Mouse (Mus musculus): ENCODE measurements at regions not wholly inside any gene's neighbourhood (a gene's known extent, or its start where the extent isn't known, plus 50 kb on each side); places are given as distances from the start of the nearest gene placed in this dataset.

- no peak for DNase-seq
Measured at GRCm38 (mm10) chr3:131698070-131698750, 133.6 kb downstream of the Papss1 start.

GRCm38 (mm10) chr3:131703134-131703533 lies 138.6 kb downstream of the Papss1 start:
- DNase-seq, result peak in 1 of 2 experiments; percentile 11

GRCm38 (mm10) chr3:131713532-131713931 lies 149.0 kb downstream of the Papss1 start:
- DNase-seq, result no peak

- no peak for DNase-seq
Measured at GRCm38 (mm10) chr3:131718761-131719160, 154.2 kb downstream of the Papss1 start.

GRCm38 (mm10) chr3:131728618-131729017 lies 164.1 kb downstream of the Papss1 start:
- DNase-seq, result no peak

- no peak for DNase-seq
Measured at GRCm38 (mm10) chr3:131734226-131734625, 169.7 kb downstream of the Papss1 start.

- DNase-seq, result no peak
Measured at GRCm38 (mm10) chr3:131737461-131737860, 172.9 kb downstream of the Papss1 start.

GRCm38 (mm10) chr3:131737953-131738598 lies 173.5 kb downstream of the Papss1 start:
- DNase-seq, result no peak

- DNase-seq, result no peak
Measured at GRCm38 (mm10) chr3:131755537-131755936, 191.0 kb downstream of the Papss1 start.

- DNase-seq, result no peak
Measured at GRCm38 (mm10) chr3:131756126-131756525, 191.6 kb downstream of the Papss1 start.

GRCm38 (mm10) chr3:131769976-131770375 lies 205.4 kb downstream of the Papss1 start:
- DNase-seq, result no peak

- no peak for DNase-seq
Measured at GRCm38 (mm10) chr3:131770486-131770885, 205.9 kb downstream of the Papss1 start.

GRCm38 (mm10) chr3:131771863-131772546 lies 207.4 kb downstream of the Papss1 start:
- no peak for DNase-seq

- DNase-seq, result no peak
Measured at GRCm38 (mm10) chr3:131772593-131772992, 208.0 kb downstream of the Papss1 start.

- peak; percentile 9 to 14 for DNase-seq
Measured at GRCm38 (mm10) chr3:131775431-131775830, 210.9 kb downstream of the Papss1 start.

GRCm38 (mm10) chr3:131776650-131777049 lies 212.1 kb downstream of the Papss1 start:
- no peak for DNase-seq

GRCm38 (mm10) chr3:131779803-131780202 lies 215.2 kb downstream of the Papss1 start:
- no peak for DNase-seq

GRCm38 (mm10) chr3:131785524-131785923 lies 221.0 kb downstream of the Papss1 start:
- DNase-seq, result no peak

GRCm38 (mm10) chr3:131788321-131788720 lies 223.8 kb downstream of the Papss1 start:
- DNase-seq, result no peak

- DNase-seq, result peak; percentile 9 to 10
Measured at GRCm38 (mm10) chr3:131789177-131789576, 224.6 kb downstream of the Papss1 start.

- DNase-seq, result no peak
Measured at GRCm38 (mm10) chr3:131794056-131794455, 229.5 kb downstream of the Papss1 start.

- DNase-seq, result no peak
Measured at GRCm38 (mm10) chr3:131795108-131796005, 230.8 kb downstream of the Papss1 start.

GRCm38 (mm10) chr3:131799774-131800173 lies 235.2 kb downstream of the Papss1 start:
- DNase-seq, result no peak

Data from cerebellum, adult 18-20 months (tissue).